Mouse (Mus musculus): ENCODE data around the gene Ugt1a10.

GRCm38 (mm10) chr1:88133908-88134456, 78.8 kb downstream of the Ugt1a10 start:
- TF ChIP-seq EP300 (IDR thresholded peaks at IDR 0.05; ENCODE audit: low read depth) (no peak), CTCF (IDR thresholded peaks at IDR 0.05; ENCODE audit: low read depth) (no peak)
